Mouse (Mus musculus): ENCODE measurements at regions not wholly inside any gene's neighbourhood (a gene's known extent, or its start where the extent isn't known, plus 50 kb on each side); places are given as distances from the start of the nearest gene placed in this dataset.

- TF ChIP-seq CHD2 (IDR thresholded peaks at IDR 0.05; ENCODE audit: low read length) (no peak), POLR2AphosphoS5 (IDR thresholded peaks at IDR 0.05; ENCODE audit: borderline replicate concordance, low read depth, low read length) (no peak), CTCF (IDR thresholded peaks at IDR 0.05 in 2 of 3, conservative IDR thresholded peaks at IDR 0.05 in 1 of 3; ENCODE audit: control insufficient read depth in 1 of 3, insufficient read depth in 1 of 3, low read depth in 2 of 3, low read length in 3 of 3, poor library complexity in 1 of 3, severe bottlenecking in 1 of 3) (no peak), ELF1 (IDR thresholded peaks at IDR 0.05; ENCODE audit: low read depth, low read length) (no peak)
These were observed 313.5 kb upstream of the Arrdc4 start for GRCm38 (mm10) chr7:69062506-69062905.

Data from MEL (cell line).